Mouse (Mus musculus) heart, embryonic 10.5 days (tissue): ENCODE measurements at regions not wholly inside any gene's neighbourhood (a gene's known extent, or its start where the extent isn't known, plus 50 kb on each side); places are given as distances from the start of the nearest gene placed in this dataset.
"Not testable (repeated sequence)": the region's sequence is repeated elsewhere in the genome, so short reads cannot be mapped to it uniquely, and the experiment has no call there.

ENCODE experiments used
- DNase-seq: peaks from one replicate; pipeline ENCODE4 v3.0.0-alpha.2; 2017; ENCODE audit warnings: low spot score
- H3K27ac ChIP-seq: fragments of 300-500 bp; sonication (generic); 2 replicates; pipeline ENCODE4 v1.5.1; 2016; ENCODE audit warnings: mild to moderate bottlenecking
- H3K27me3 ChIP-seq: fragments of 300-500 bp; sonication (generic); 2 replicates; pipeline ENCODE4 v1.6.1; 2016; ENCODE audit warnings: mild to moderate bottlenecking; ENCODE audit not compliant: poor library complexity, insufficient read depth, severe bottlenecking
- H3K36me3 ChIP-seq: fragments of 300-500 bp; sonication (generic); 2 replicates; pipeline ENCODE4 v1.6.1; 2016; ENCODE audit warnings: mild to moderate bottlenecking, moderate library complexity
- H3K4me1 ChIP-seq: fragments of 300-500 bp; sonication (generic); 2 replicates; pipeline ENCODE4 v1.6.1; 2016; ENCODE audit warnings: mild to moderate bottlenecking
- H3K4me3 ChIP-seq: fragments of 300-500 bp; sonication (generic); 2 replicates; pipeline ENCODE4 v1.5.1; 2016; ENCODE audit warnings: mild to moderate bottlenecking, moderate library complexity
- H3K9me3 ChIP-seq: fragments of 300-500 bp; sonication (generic); 2 replicates; pipeline ENCODE4 v1.6.1; 2016; ENCODE audit warnings: mild to moderate bottlenecking, moderate library complexity
- WGBS: fragments of 180-500 bp; shearing (Covaris S2); methylation state at CpG from one replicate; pipeline ENCODE4 v1.1.7; 2016; 5-methylcytosine and 5-hydroxymethylcytosine counted together

GRCm38 (mm10) chr13:70103491-70103890 lies 301.3 kb downstream of the Med10 start:
- H3K4me1 ChIP-seq, H3K36me3 ChIP-seq, DNase-seq, H3K9me3 ChIP-seq, H3K4me3 ChIP-seq, H3K27ac ChIP-seq, H3K27me3 ChIP-seq: not testable (repeated sequence)
- 71% methylated on average over 10 of the region's 10 CpGs for WGBS

DNA sequence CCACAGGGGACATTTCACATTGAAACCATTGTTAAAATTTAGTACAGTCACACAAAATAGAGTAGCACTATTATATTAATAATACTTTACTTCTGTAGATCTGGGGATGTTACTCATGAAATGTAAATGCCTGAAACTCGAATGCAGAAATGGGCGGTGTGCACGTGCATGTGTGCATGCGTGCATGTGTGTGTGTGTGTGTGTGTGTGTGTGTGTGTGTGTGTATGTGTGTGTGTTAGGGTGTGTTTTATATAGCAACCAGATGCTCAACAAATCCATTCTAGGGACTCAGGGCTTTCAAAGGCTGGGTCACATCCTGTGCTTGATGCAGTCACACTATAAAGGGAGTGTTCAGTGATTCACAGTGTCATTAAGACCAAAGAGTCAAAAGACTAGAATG lies 301.7 kb downstream of the Med10 start:
- WGBS, result 89% methylated on average over 4 of the region's 4 CpGs
- no peaks in the 10 kb centered on the region for H3K27me3 ChIP-seq
- H3K9me3 ChIP-seq, result no peaks in the 10 kb centered on the region
- DNase-seq, result no peak
- no peaks in the 10 kb centered on the region for H3K36me3 ChIP-seq
- H3K4me3 ChIP-seq, result no peak overlapping the region
- no peaks in the 10 kb centered on the region for H3K4me1 ChIP-seq
- no peak overlapping the region for H3K27ac ChIP-seq

- Histone ChIP-seq H3K9me3 (no peaks in the 10 kb centered on the region), H3K4me1 (no peaks in the 10 kb centered on the region), H3K27me3 (no peaks in the 10 kb centered on the region), H3K27ac (no peak overlapping the region), H3K36me3 (no peaks in the 10 kb centered on the region), H3K4me3 (no peak overlapping the region)
- 80% methylated on average over 9 of the region's 9 CpGs for WGBS
- DNase-seq, result no peak
These were observed 313.4 kb downstream of the Med10 start for GRCm38 (mm10) chr13:70115576-70115975.

DNA sequence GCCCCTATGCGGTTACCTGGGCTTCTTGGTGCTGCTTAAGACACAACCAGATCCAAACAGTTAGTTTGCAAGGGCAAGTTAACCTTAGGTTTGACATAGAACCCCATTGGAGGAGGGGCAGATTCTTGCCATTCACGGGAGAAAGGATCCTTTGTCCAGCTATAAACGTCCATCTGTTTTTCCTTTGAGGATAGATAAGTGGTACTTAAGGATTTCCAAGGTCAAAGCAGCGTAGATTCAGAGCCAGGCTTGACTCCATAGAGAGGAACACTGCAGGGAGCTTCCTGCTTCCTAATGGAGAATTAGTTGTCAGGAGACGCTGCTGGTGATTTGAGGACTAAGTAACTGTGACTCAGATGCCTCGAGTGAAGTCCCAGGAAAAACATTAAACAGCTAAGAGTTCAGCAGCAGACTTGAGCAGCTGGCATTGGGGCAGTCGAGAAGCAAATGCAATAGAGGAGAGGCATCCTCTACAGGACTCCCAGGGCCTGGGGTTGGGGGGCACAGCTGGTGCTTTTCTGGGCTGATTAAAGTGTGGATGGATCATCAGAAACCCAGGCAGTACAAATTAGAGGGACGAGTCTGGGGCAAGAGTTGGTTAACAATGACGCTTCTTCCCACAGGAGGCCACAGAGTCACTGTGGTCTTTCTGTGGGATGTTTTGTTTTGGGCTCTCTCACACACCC lies 322.8 kb downstream of the Med10 start:
- H3K27ac ChIP-seq, result no peak overlapping the region
- no peak overlapping the region for H3K4me3 ChIP-seq
- H3K27me3 ChIP-seq, result no peaks in the 10 kb centered on the region
- no peaks in the 10 kb centered on the region for H3K36me3 ChIP-seq
- no peaks in the 10 kb centered on the region for H3K9me3 ChIP-seq
- 36% methylated on average over 9 of the region's 9 CpGs for WGBS
- peaks cover 10% of the 10 kb centered on the region; the same call in 1 of the 2 replicates for H3K4me1 ChIP-seq
- DNase-seq, result no peak

- Histone ChIP-seq H3K4me1 (peaks cover 10% of the 10 kb centered on the region; the same call in 1 of the 2 replicates), H3K27me3 (no peaks in the 10 kb centered on the region), H3K4me3 (no peak overlapping the region), H3K9me3 (no peaks in the 10 kb centered on the region), H3K27ac (no peak overlapping the region), H3K36me3 (no peaks in the 10 kb centered on the region)
- WGBS, result 70% methylated on average over 4 of the region's 4 CpGs
- DNase-seq, result no peak
These were observed 325.1 kb downstream of the Med10 start for GRCm38 (mm10) chr13:70127310-70127709.

- whole genome bisulfite sequencing, result 87% methylated on average over 8 of the region's 8 CpGs
- H3K27me3 ChIP-seq, result no peaks in the 10 kb centered on the region
- no peak overlapping the region for H3K27ac ChIP-seq
- no peak for DNase-seq
- H3K4me3 ChIP-seq, result no peak overlapping the region
- H3K36me3 ChIP-seq, result no peaks in the 10 kb centered on the region
- H3K9me3 ChIP-seq, result no peaks in the 10 kb centered on the region
- H3K4me1 ChIP-seq, result no peaks in the 10 kb centered on the region
These were observed 332.3 kb downstream of the Med10 start for GRCm38 (mm10) chr13:70134544-70134943.

- WGBS, result 79% methylated on average over 1 of the region's 1 CpGs
- no peak for DNase-seq
- no peaks in the 10 kb centered on the region for H3K36me3 ChIP-seq
- H3K4me3 ChIP-seq, result no peak overlapping the region
- H3K9me3 ChIP-seq, result no peaks in the 10 kb centered on the region
- H3K4me1 ChIP-seq, result no peaks in the 10 kb centered on the region
- H3K27me3 ChIP-seq, result no peaks in the 10 kb centered on the region
- H3K27ac ChIP-seq, result no peak overlapping the region
These were observed 334.0 kb downstream of the Med10 start for GRCm38 (mm10) chr13:70136209-70136608.

DNA sequence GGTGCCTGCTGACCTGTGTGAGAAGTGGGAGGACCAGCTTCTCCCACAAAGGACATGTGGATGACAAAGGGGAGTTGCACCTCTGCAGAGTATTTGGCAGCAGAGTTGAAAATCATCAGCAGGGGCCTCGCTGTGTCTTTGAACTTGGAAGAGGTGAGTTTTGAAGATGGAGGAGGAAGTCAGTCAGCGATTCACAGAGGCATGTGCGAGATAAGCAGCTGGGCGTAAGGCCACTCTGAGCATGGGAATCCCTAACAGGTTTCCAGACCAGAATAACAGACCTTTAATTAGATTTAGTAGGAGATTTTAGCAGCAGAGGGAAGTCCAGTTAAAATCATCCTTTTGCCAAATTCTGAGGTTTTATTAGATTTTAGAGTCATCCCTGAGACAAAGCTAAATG lies 342.3 kb downstream of the Med10 start:
- no peaks in the 10 kb centered on the region for H3K36me3 ChIP-seq
- H3K27me3 ChIP-seq, result 0 out of 2 replicates have a peak, but pooled peaks cover 4% of the 10 kb centered on the region
- WGBS, result 50% methylated on average over 4 of the region's 4 CpGs
- no peak overlapping the region for H3K4me3 ChIP-seq
- H3K9me3 ChIP-seq, result no peaks in the 10 kb centered on the region
- DNase-seq, result no peak
- peaks cover 19% of the 10 kb centered on the region for H3K4me1 ChIP-seq
- H3K27ac ChIP-seq, result no peak overlapping the region

- no peak for DNase-seq
- Histone ChIP-seq H3K27ac (no peak overlapping the region; the same call in 1 of the 2 replicates), H3K36me3 (no peaks in the 10 kb centered on the region), H3K27me3 (0 out of 2 replicates have a peak, but pooled peaks cover 4% of the 10 kb centered on the region), H3K4me1 (peaks cover 19% of the 10 kb centered on the region), H3K4me3 (no peak overlapping the region), H3K9me3 (no peaks in the 10 kb centered on the region)
- WGBS, result 28% methylated on average over 6 of the region's 6 CpGs
These were observed 343.3 kb downstream of the Med10 start for GRCm38 (mm10) chr13:70145466-70145865.

DNA sequence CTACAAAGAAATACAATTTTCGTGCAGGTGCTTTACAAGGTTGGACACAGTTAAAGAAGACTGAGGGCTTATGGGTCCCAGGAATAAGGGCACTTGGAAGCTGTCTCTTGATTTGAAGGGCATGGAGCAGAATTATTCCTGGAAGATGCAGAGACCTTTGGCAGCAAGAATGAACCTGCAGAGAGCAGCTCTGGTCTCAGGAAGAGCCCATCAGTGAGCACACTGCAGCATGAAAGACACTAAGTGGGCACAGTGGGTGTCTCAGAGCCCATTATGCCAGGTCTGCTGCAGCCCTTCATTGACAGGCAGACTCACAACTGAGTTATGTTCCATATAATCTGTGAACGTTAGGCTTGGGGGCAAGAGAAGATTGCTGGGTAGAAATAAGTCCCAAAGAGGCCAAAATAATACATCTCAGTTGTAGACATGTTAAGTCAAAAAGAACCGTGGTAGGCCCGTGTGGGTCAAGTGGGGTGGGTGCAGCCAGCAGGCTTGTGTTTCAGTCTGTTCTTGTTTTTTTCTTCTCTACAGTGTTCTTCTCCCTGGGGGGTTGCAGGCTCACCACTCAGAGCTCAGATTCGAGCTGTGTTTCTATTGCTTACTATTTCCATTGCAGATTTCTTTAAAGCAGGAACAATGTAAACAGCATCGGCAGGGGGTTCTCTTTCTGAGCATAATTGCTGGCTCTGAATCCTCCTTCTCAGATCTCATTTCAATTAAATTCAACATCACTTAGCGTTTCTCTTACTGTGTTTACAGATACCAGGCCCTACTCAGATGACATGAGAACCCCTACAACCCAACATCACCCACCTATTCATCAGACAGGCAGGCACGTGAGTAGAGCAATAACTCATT lies 347.1 kb downstream of the Med10 start:
- Histone ChIP-seq H3K9me3 (no peaks in the 10 kb centered on the region), H3K4me3 (no peak overlapping the region), H3K4me1 (peaks cover 16% of the 10 kb centered on the region), H3K27me3 (0 out of 2 replicates have a peak, but pooled peaks cover 4% of the 10 kb centered on the region), H3K27ac (no peak overlapping the region), H3K36me3 (no peaks in the 10 kb centered on the region)
- DNase-seq, result no peak
- WGBS, result 47% methylated on average over 8 of the region's 8 CpGs

GRCm38 (mm10) chr13:70149899-70150184 lies 347.6 kb downstream of the Med10 start:
- H3K4me1 ChIP-seq, result peaks cover 10% of the 10 kb centered on the region
- H3K27me3 ChIP-seq, result 0 out of 2 replicates have a peak, but pooled peaks cover 4% of the 10 kb centered on the region
- no peak overlapping the region for H3K27ac ChIP-seq
- DNase-seq, result no peak
- no peaks in the 10 kb centered on the region for H3K36me3 ChIP-seq
- H3K4me3 ChIP-seq, result no peak overlapping the region
- H3K9me3 ChIP-seq, result no peaks in the 10 kb centered on the region
- 54% methylated on average over 10 of the region's 10 CpGs for WGBS

DNA sequence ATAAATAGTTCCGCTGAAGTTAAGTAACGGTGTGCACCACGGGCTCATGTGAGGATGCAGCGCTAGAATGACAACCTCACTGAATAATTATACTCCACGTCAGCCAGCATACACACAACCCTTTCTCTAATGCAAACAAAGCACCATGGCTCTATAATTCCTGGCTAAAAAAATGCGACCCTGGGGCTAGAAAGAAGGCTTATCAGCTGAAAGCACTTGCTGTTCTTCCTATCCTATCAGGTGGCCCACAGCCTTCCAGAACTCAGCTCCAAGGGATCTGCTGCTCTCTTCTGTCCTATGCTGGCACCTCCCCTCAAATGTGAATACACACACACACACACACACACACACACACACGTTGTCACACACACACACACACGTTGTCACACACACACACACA lies 350.9 kb downstream of the Med10 start:
- H3K9me3 ChIP-seq, result no peaks in the 10 kb centered on the region
- WGBS, result 74% methylated on average over 8 of the region's 8 CpGs
- H3K4me3 ChIP-seq, result no peak overlapping the region
- DNase-seq, result no peak
- 0 out of 2 replicates have a peak, but pooled peaks cover 4% of the 10 kb centered on the region for H3K27me3 ChIP-seq
- no peaks in the 10 kb centered on the region for H3K36me3 ChIP-seq
- no peak overlapping the region for H3K27ac ChIP-seq
- no peaks in the 10 kb centered on the region for H3K4me1 ChIP-seq

GRCm38 (mm10) chr13:70155596-70155995 lies 353.4 kb downstream of the Med10 start:
- 70% methylated on average over 5 of the region's 5 CpGs for WGBS
- no peak for DNase-seq

More at GRCm38 (mm10) chr13:70155596-70155995, 353.4 kb downstream of the Med10 start:
- H3K4me1 ChIP-seq, result peaks cover 5% of the 10 kb centered on the region; the same call in 1 of the 2 replicates
- H3K4me3 ChIP-seq, result no peak overlapping the region
- H3K36me3 ChIP-seq, result no peaks in the 10 kb centered on the region
- no peaks in the 10 kb centered on the region for H3K27me3 ChIP-seq
- no peaks in the 10 kb centered on the region for H3K9me3 ChIP-seq
- no peak overlapping the region for H3K27ac ChIP-seq
